Mouse (Mus musculus): ENCODE data around the gene Hist4h4. TPM values are rescaled to one million over a fixed set of nuclear protein-coding genes. Genes with fewer than 3 reads are reported as not detected.

The Hist4h4 gene
- polyA plus RNA-seq, 1 experiment from 2014 or later = 0.72 TPM

- H3K9ac ChIP-seq = no peak overlapping the region
- H3K4me1 ChIP-seq = no peaks in the 10 kb centered on the region
- ATAC-seq (ENCODE audit: insufficient read depth, low FRiP score, low read depth) = 0 out of 2 replicates have a peak, but pooled peaks have one; percentile 2
- H3K4me2 ChIP-seq = no peak overlapping the region
- H3K27ac ChIP-seq = no peak overlapping the region
- H3K9me3 ChIP-seq = no peaks in the 10 kb centered on the region
- WGBS = 75% methylated on average over 7 of the region's 7 CpGs
- H3K36me3 ChIP-seq = no peaks in the 10 kb centered on the region
- H3K27me3 ChIP-seq (replicated peaks) = no peaks in the 10 kb centered on the region
- no peak overlapping the region for H3K4me3 ChIP-seq (replicated peaks)
Observed at GRCm38 (mm10) chr6:136769859-136770258, 34.4 kb downstream of the Hist4h4 start.

DNA sequence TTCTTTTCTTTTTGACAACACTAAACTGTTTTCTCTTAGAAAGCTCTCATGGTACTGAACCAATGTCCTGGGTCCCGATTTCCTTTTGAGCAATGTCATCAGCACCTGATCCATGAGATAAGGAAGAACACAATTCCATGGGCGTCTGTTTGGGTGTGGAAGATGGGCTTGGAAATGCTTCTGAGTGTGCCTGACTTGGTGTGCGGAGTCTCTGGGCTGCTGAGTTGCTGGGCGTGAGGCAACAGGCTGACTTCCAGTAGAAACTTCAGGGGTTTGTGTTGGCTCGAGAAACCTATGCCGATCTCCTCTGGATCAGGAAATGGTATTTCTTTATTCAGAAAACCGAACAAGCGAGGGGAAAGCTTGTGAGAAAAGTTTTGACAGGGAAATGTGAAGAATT is 35.1 kb downstream of the Hist4h4 start:
- 82% methylated on average over 8 of the region's 8 CpGs for WGBS
- H3K27ac ChIP-seq = no peak overlapping the region
- no peak for ATAC-seq (ENCODE audit: insufficient read depth, low FRiP score, low read depth)
- H3K4me2 ChIP-seq = no peak overlapping the region
- H3K4me3 ChIP-seq (replicated peaks) = no peak overlapping the region
- H3K36me3 ChIP-seq = no peaks in the 10 kb centered on the region
- H3K27me3 ChIP-seq (replicated peaks) = no peaks in the 10 kb centered on the region
- no peaks in the 10 kb centered on the region for H3K4me1 ChIP-seq
- no peak overlapping the region for H3K9ac ChIP-seq
- H3K9me3 ChIP-seq = no peaks in the 10 kb centered on the region

DNA sequence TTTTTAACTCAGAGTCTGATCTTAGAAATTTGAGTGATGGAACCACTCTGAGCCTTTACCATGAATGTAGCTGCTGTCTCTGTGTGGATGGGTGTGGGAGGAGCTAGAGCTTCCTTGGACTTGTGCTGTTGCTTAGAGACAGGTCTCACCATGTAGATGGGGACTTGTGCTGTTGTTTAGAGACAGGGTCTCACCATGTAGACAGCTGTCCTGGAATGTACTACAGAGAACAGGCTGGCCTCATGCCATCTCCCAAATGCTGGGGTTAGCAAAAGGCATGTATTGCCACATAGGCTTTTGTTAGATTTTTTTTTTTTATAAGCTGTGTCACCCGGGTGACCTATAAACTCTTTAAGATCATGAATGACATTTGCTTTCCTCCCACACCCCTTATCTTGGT is 40.3 kb downstream of the Hist4h4 start:
- Histone ChIP-seq H3K36me3 (no peaks in the 10 kb centered on the region), H3K27ac (no peak overlapping the region), H3K4me2 (no peak overlapping the region), H3K4me3 (replicated peaks) (no peak overlapping the region), H3K9ac (no peak overlapping the region), H3K27me3 (replicated peaks) (no peaks in the 10 kb centered on the region), H3K9me3 (no peaks in the 10 kb centered on the region), H3K4me1 (no peaks in the 10 kb centered on the region)
- no peak for ATAC-seq (ENCODE audit: insufficient read depth, low FRiP score, low read depth)
- WGBS = 35% methylated on average over 1 of the region's 1 CpGs

Small RNA genes lying within 50 kb of the gene (microRNA-seq; reads per million reads assigned to microRNA genes)
- gene Gm44364 = not detected

Other genes with a start within 250 kb of the Hist4h4 start
- gene Plbd1, start 142.5 kb downstream of the Hist4h4 start, polyA plus RNA-seq (2015; fragmentation: Nextera tagmentation; extraction: Ambion mirVana) = 15.1 and 20.1 TPM in 2 replicates
- 13.3 and 16.7 TPM in 2 replicates for gene Gucy2c, start 22.6 kb downstream of the Hist4h4 start, polyA plus RNA-seq (2015; fragmentation: Nextera tagmentation; extraction: Ambion mirVana)
- 166 and 190 TPM in 2 replicates for gene H2afj, start 3.8 kb upstream of the Hist4h4 start, polyA plus RNA-seq (2015; fragmentation: Nextera tagmentation; extraction: Ambion mirVana)
- gene BC049715, start 23.2 kb upstream of the Hist4h4 start, polyA plus RNA-seq (2015; fragmentation: Nextera tagmentation; extraction: Ambion mirVana) = 1.2 and 1.5 TPM in 2 replicates
- 83.7 and 93.7 TPM in 2 replicates for gene Wbp11, start 23.8 kb upstream of the Hist4h4 start, polyA plus RNA-seq (2015; fragmentation: Nextera tagmentation; extraction: Ambion mirVana)
- 1.0 and 1.9 TPM in 2 replicates for gene Smco3, start 31.0 kb upstream of the Hist4h4 start, polyA plus RNA-seq (2015; fragmentation: Nextera tagmentation; extraction: Ambion mirVana)
- 5.5 and 7.7 TPM in 2 replicates for gene Art4, start 53.3 kb upstream of the Hist4h4 start, polyA plus RNA-seq (2015; fragmentation: Nextera tagmentation; extraction: Ambion mirVana)
- gene Mgp, start 71.4 kb upstream of the Hist4h4 start, polyA plus RNA-seq (2015; fragmentation: Nextera tagmentation; extraction: Ambion mirVana) = 150 and 225 TPM in 2 replicates
- gene Erp27, start 117.8 kb upstream of the Hist4h4 start, polyA plus RNA-seq (2015; fragmentation: Nextera tagmentation; extraction: Ambion mirVana) = 40.1 and 57.2 TPM in 2 replicates
- not detected in 2 replicates for gene Pde6h, start 119.4 kb upstream of the Hist4h4 start, polyA plus RNA-seq (2015; fragmentation: Nextera tagmentation; extraction: Ambion mirVana)
- gene Arhgdib, start 137.5 kb upstream of the Hist4h4 start, polyA plus RNA-seq (2015; fragmentation: Nextera tagmentation; extraction: Ambion mirVana) = 56.1 and 70.2 TPM in 2 replicates

All from stomach, embryonic 15.5 days (tissue).